Mouse (Mus musculus) MEL (cell line): ENCODE data around the gene Slc16a11. TPM values are rescaled to one million over a fixed set of nuclear protein-coding genes. Genes with fewer than 3 reads are reported as not detected.

ENCODE experiments used
- DNase-seq: peaks from one replicate; pipeline ENCODE4 v3.0.0; 2011; ENCODE audit warnings: low read depth, low spot score
- H3K27ac ChIP-seq: 2 replicates; pipeline ENCODE4 v1.5.1; 2012; ENCODE audit warnings: low read depth, mild to moderate bottlenecking, control low read depth, low read length, moderate library complexity; ENCODE audit not compliant: control insufficient read depth
- H3K27me3 ChIP-seq, 2 experiments: fragments of 150-350 bp in 1 of 2; sonication (generic) in 1 of 2; 2 replicates each; pipeline ENCODE4 v1.6.1; 2012; ENCODE audit warnings: low read length in 2 of 2, mild to moderate bottlenecking in 2 of 2, improper control_type of control experiment in 1 of 2, moderate library complexity in 1 of 2; ENCODE audit not compliant: insufficient read depth in 2 of 2, control insufficient read depth in 1 of 2
- H3K36me3 ChIP-seq, 2 experiments: 2 replicates each; pipeline ENCODE4 v1.6.1; 2012 to 2014; ENCODE audit warnings: low read length in 2 of 2, improper control_type of control experiment in 1 of 2, inconsistent platforms in 1 of 2, mild to moderate bottlenecking in 1 of 2; ENCODE audit not compliant: insufficient read depth in 2 of 2, control insufficient read depth in 1 of 2
- H3K4me1 ChIP-seq, 2 experiments: fragments of 150-350 bp in 1 of 2; sonication (generic) in 1 of 2; 2 replicates each; pipeline ENCODE4 v1.6.1; 2012; ENCODE audit warnings: low read length in 2 of 2, improper control_type of control experiment in 1 of 2, mild to moderate bottlenecking in 1 of 2; ENCODE audit not compliant: insufficient read depth in 2 of 2, control insufficient read depth in 1 of 2
- H3K4me3 ChIP-seq, 2 experiments: fragments of 150-350 bp in 1 of 2; sonication (generic) in 1 of 2; 2 replicates each; pipeline ENCODE4 v1.5.1; 2012; ENCODE audit warnings: low read depth in 2 of 2, low read length in 2 of 2, mild to moderate bottlenecking in 2 of 2, moderate library complexity in 2 of 2, control low read depth in 1 of 2, improper control_type of control experiment in 1 of 2; ENCODE audit not compliant: control insufficient read depth in 1 of 2, insufficient read depth in 1 of 2
- H3K79me2 ChIP-seq: 2 replicates; pipeline ENCODE4 v1.6.1; 2012; ENCODE audit warnings: mild to moderate bottlenecking, low read length, moderate library complexity; ENCODE audit not compliant: control insufficient read depth, poor library complexity, insufficient read depth
- H3K9ac ChIP-seq: 2 replicates; pipeline ENCODE4 v1.6.1; 2012; ENCODE audit warnings: low read depth, mild to moderate bottlenecking, control low read depth, low read length, moderate library complexity; ENCODE audit not compliant: control insufficient read depth, poor library complexity, severe bottlenecking
- H3K9me3 ChIP-seq: fragments of 150-350 bp; sonication (generic); replicated peaks from 2 replicates; pipeline ENCODE4 v1.6.1; 2012; ENCODE audit warnings: mild to moderate bottlenecking, low read length, improper control_type of control experiment, moderate library complexity; ENCODE audit not compliant: insufficient read depth
- BHLHE40 ChIP-seq: IDR thresholded peaks from 2 replicates; pipeline ENCODE4 v1.6.1; 2012; ENCODE audit warnings: low read depth, mild to moderate bottlenecking, inconsistent platforms, low read length, improper control_type of control experiment, borderline replicate concordance
- CHD2 ChIP-seq: IDR thresholded peaks from 2 replicates; pipeline ENCODE4 v1.6.1; 2011; ENCODE audit warnings: low read length, improper control_type of control experiment
- CTCF ChIP-seq, 3 experiments: IDR thresholded peaks in 2 of 3; conservative IDR thresholded peaks in 1 of 3; 2 replicates each; pipeline ENCODE4 v1.5.1; 2011 to 2012; ENCODE audit warnings: low read length in 3 of 3, low read depth in 2 of 3, mild to moderate bottlenecking in 2 of 3, improper control_type of control experiment in 1 of 3, inconsistent platforms in 1 of 3, mixed read lengths in 1 of 3, moderate library complexity in 1 of 3; ENCODE audit not compliant: control insufficient read depth in 1 of 3, insufficient read depth in 1 of 3, poor library complexity in 1 of 3, severe bottlenecking in 1 of 3
- E2F4 ChIP-seq: IDR thresholded peaks from 2 replicates; pipeline ENCODE4 v1.6.1; 2011; ENCODE audit warnings: low read depth, low read length, improper control_type of control experiment, borderline replicate concordance
- ELF1 ChIP-seq: IDR thresholded peaks from 2 replicates; pipeline ENCODE4 v1.6.1; 2014; ENCODE audit warnings: low read depth, mild to moderate bottlenecking, inconsistent platforms, low read length, improper control_type of control experiment, moderate library complexity
- EP300 ChIP-seq, 2 experiments: IDR thresholded peaks; 2 replicates each; pipeline ENCODE4 v1.6.1; 2011; ENCODE audit warnings: improper control_type of control experiment in 2 of 2, low read length in 2 of 2, low read depth in 1 of 2, mild to moderate bottlenecking in 1 of 2
- ETS1 ChIP-seq: IDR thresholded peaks from 2 replicates; pipeline ENCODE4 v1.6.1; 2012; ENCODE audit warnings: low read depth, mild to moderate bottlenecking, inconsistent platforms, low read length, improper control_type of control experiment, moderate library complexity
- GABPA ChIP-seq: IDR thresholded peaks from 2 replicates; pipeline ENCODE4 v1.6.1; 2012; ENCODE audit warnings: low read depth, mild to moderate bottlenecking, inconsistent platforms, low read length, improper control_type of control experiment, moderate library complexity
- GATA1 ChIP-seq: IDR thresholded peaks from 2 replicates; pipeline ENCODE4 v1.6.1; 2011; ENCODE audit warnings: low read depth, low read length, improper control_type of control experiment
- HCFC1 ChIP-seq: IDR thresholded peaks from 2 replicates; pipeline ENCODE4 v1.6.1; 2012; ENCODE audit warnings: low read depth, mild to moderate bottlenecking, inconsistent platforms, low read length, improper control_type of control experiment, moderate library complexity
- JUND ChIP-seq: IDR thresholded peaks from 2 replicates; pipeline ENCODE4 v1.6.1; 2011; ENCODE audit warnings: low read depth, mild to moderate bottlenecking, improper control_type of control experiment, low read length
- KAT2A ChIP-seq: conservative IDR thresholded peaks from 2 replicates; pipeline ENCODE4 v1.6.1; 2012; ENCODE audit warnings: low read depth, low read length, improper control_type of control experiment, inconsistent platforms
- MAFK ChIP-seq: IDR thresholded peaks from 2 replicates; pipeline ENCODE4 v1.6.1; 2011; ENCODE audit warnings: low read depth, mild to moderate bottlenecking, low read length, improper control_type of control experiment, borderline replicate concordance
- MAX ChIP-seq: IDR thresholded peaks from 2 replicates; pipeline ENCODE4 v1.6.1; 2011; ENCODE audit warnings: low read length, improper control_type of control experiment
- MAZ ChIP-seq: IDR thresholded peaks from 2 replicates; pipeline ENCODE4 v1.6.1; 2012; ENCODE audit warnings: low read depth, mild to moderate bottlenecking, inconsistent platforms, low read length, improper control_type of control experiment
- MEF2A ChIP-seq: IDR thresholded peaks from 2 replicates; pipeline ENCODE4 v1.6.1; 2014; ENCODE audit warnings: low read depth, mild to moderate bottlenecking, inconsistent platforms, low read length, improper control_type of control experiment; ENCODE audit not compliant: poor library complexity, insufficient replicate concordance, severe bottlenecking; ENCODE audit errors: extremely low read depth
- MXI1 ChIP-seq: IDR thresholded peaks from 2 replicates; pipeline ENCODE4 v1.6.1; 2011; ENCODE audit warnings: mild to moderate bottlenecking, low read depth, low read length, improper control_type of control experiment
- MYB ChIP-seq: IDR thresholded peaks from 2 replicates; pipeline ENCODE4 v1.6.1; 2011; ENCODE audit warnings: mild to moderate bottlenecking, low read depth, low read length, improper control_type of control experiment
- MYC ChIP-seq: IDR thresholded peaks from 2 replicates; pipeline ENCODE4 v1.6.1; 2011; ENCODE audit warnings: low read depth, mild to moderate bottlenecking, low read length, improper control_type of control experiment, moderate library complexity
- NELFE ChIP-seq: IDR thresholded peaks from 2 replicates; pipeline ENCODE4 v1.6.1; 2011; ENCODE audit warnings: low read depth, low read length, improper control_type of control experiment
- NRF1 ChIP-seq: IDR thresholded peaks from 2 replicates; pipeline ENCODE4 v1.6.1; 2014; ENCODE audit warnings: low read depth, mild to moderate bottlenecking, inconsistent platforms, low read length, improper control_type of control experiment, moderate library complexity; ENCODE audit not compliant: poor library complexity, insufficient read depth, severe bottlenecking
- POLR2A ChIP-seq, 2 experiments: IDR thresholded peaks; 2 replicates each; pipeline ENCODE4 v1.6.1; 2011 to 2012; ENCODE audit warnings: low read length in 2 of 2, mild to moderate bottlenecking in 2 of 2, control low read depth in 1 of 2, improper control_type of control experiment in 1 of 2, low read depth in 1 of 2, moderate library complexity in 1 of 2; ENCODE audit not compliant: control insufficient read depth in 1 of 2, insufficient read depth in 1 of 2, poor library complexity in 1 of 2
- POLR2AphosphoS2 ChIP-seq: IDR thresholded peaks from 2 replicates; pipeline ENCODE4 v1.6.1; 2011; ENCODE audit warnings: low read length, improper control_type of control experiment
- POLR2AphosphoS5 ChIP-seq: IDR thresholded peaks from 2 replicates; pipeline ENCODE4 v1.6.1; 2012; ENCODE audit warnings: low read depth, borderline replicate concordance, mild to moderate bottlenecking, inconsistent platforms, low read length, moderate library complexity, mixed read lengths
- RAD21 ChIP-seq: IDR thresholded peaks from 2 replicates; pipeline ENCODE4 v1.6.1; 2011; ENCODE audit warnings: mild to moderate bottlenecking, low read depth, low read length, improper control_type of control experiment
- SIN3A ChIP-seq: IDR thresholded peaks from 2 replicates; pipeline ENCODE4 v1.6.1; 2012; ENCODE audit warnings: low read length, improper control_type of control experiment, inconsistent platforms
- SMC3 ChIP-seq: IDR thresholded peaks from 2 replicates; pipeline ENCODE4 v1.6.1; 2011; ENCODE audit warnings: low read depth, low read length, improper control_type of control experiment
- TAL1 ChIP-seq: IDR thresholded peaks from 2 replicates; pipeline ENCODE4 v1.6.1; 2012; ENCODE audit warnings: mild to moderate bottlenecking, inconsistent platforms, low read length, moderate library complexity, mixed read lengths
- TBP ChIP-seq: IDR thresholded peaks from 2 replicates; pipeline ENCODE4 v1.8.0; 2011; ENCODE audit warnings: low read depth, low read length, improper control_type of control experiment
- TCF12 ChIP-seq: IDR thresholded peaks from 2 replicates; pipeline ENCODE4 v1.6.1; 2014; ENCODE audit warnings: low read depth, mild to moderate bottlenecking, inconsistent platforms, low read length, improper control_type of control experiment, moderate library complexity
- USF1 ChIP-seq: IDR thresholded peaks from 2 replicates; pipeline ENCODE4 v1.6.1; 2014; ENCODE audit warnings: low read depth, mild to moderate bottlenecking, inconsistent platforms, low read length, improper control_type of control experiment, moderate library complexity
- USF2 ChIP-seq, 2 experiments: IDR thresholded peaks; 2 replicates each; pipeline ENCODE4 v1.6.1; 2011 to 2012; ENCODE audit warnings: improper control_type of control experiment in 2 of 2, low read length in 2 of 2, borderline replicate concordance in 1 of 2, inconsistent platforms in 1 of 2, low read depth in 1 of 2, mild to moderate bottlenecking in 1 of 2; ENCODE audit not compliant: insufficient read depth in 1 of 2
- ZC3H11A ChIP-seq: IDR thresholded peaks from 2 replicates; pipeline ENCODE4 v1.6.1; 2012; ENCODE audit warnings: low read depth, mild to moderate bottlenecking, inconsistent platforms, low read length, improper control_type of control experiment
- ZMIZ1 ChIP-seq: IDR thresholded peaks from 2 replicates; pipeline ENCODE4 v1.6.1; 2012; ENCODE audit warnings: low read depth, mild to moderate bottlenecking, inconsistent platforms, low read length, improper control_type of control experiment, moderate library complexity
- ZNF384 ChIP-seq: IDR thresholded peaks from 2 replicates; pipeline ENCODE4 v1.6.1; 2012; ENCODE audit warnings: low read depth, mild to moderate bottlenecking, inconsistent platforms, low read length, improper control_type of control experiment
- polyA plus RNA-seq, 2 experiments: library from polyadenylated mRNA; stranded (reverse) in 1 of 2; unstranded in 1 of 2; fragments of >175 nt in 1 of 2; fragments of >200 nt in 1 of 2; gene quantifications; 2 replicates each; pipeline versions ENCODE4 v1.2.1 to v1.2.4; 2012; ENCODE audit warnings: low replicate concordance in 2 of 2, low read depth in 1 of 2; ENCODE audit not compliant: insufficient read length in 2 of 2, insufficient read depth in 1 of 2, missing spikeins in 1 of 2
- total RNA-seq: library from RNA; depleted of rRNA; stranded (reverse); fragments of 300-350 nt; gene quantifications from 2 replicates; pipeline ENCODE4 v1.2.3, GENCODE M21; 2012

The Slc16a11 gene
- total and polyA plus RNA-seq, 3 experiments = 0.31 to 1.2 TPM; not detected in 1

DNA sequence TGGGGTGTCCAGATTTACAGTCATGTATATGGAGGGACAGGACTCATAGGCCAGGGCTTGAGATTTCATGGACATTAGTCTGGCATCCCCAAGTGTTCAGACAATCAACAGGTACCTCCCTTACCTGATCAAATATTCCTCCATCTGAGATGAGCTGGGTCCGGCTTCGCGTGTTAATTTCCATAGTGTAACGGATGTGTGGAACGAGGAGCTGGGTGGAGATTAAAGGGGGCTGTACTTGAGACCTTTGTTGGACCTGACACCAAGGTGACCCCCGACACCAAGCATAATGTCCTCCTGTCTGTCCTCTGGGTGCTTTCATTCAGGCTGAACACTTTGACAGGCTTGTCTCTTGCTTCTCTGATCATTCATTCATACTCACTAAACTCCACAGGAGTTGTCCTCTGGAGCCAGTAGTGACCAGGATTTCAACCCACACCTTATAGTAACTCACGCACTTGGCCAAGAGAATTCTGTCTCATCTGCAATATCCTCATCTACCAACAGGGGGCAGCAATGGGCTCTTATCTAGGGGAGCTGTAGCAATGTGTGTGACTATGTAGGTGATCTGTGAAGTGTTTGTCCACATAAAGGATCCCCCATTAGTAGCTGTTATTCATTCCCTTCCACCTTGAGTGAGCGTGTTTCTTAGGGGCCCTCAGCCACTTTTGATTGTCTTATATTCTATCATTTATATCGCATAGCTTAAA lies 34.7 kb downstream of the Slc16a11 start:
- no peaks in the 10 kb centered on the region for H3K9me3 ChIP-seq
- H3K36me3 ChIP-seq = no peaks in the 10 kb centered on the region
- peak; percentile 83 for DNase-seq
- TF ChIP-seq NRF1 (no peak), KAT2A (no peak), TAL1 (no peak), E2F4 (no peak), GATA1 (peak; percentile 46; the same call in 1 of the 2 replicates), MXI1 (no peak), MAFK (no peak), CTCF (IDR thresholded peaks at IDR 0.05 in 2 of 3, conservative IDR thresholded peaks at IDR 0.05 in 1 of 3; ENCODE audit: control insufficient read depth in 1 of 3, insufficient read depth in 1 of 3, low read depth in 2 of 3, low read length in 3 of 3, poor library complexity in 1 of 3, severe bottlenecking in 1 of 3) (peak; percentile 29 to 86 (median 69); a peak in 5 of 6 replicates), JUND (no peak), NELFE (no peak), POLR2A (IDR thresholded peaks at IDR 0.05; ENCODE audit: control insufficient read depth in 1 of 2, insufficient read depth in 1 of 2, low read depth in 1 of 2, low read length in 2 of 2, poor library complexity in 1 of 2) (no peak), SMC3 (peak; percentile 41), MAZ (no peak), MYB (no peak), HCFC1 (no peak), ZMIZ1 (no peak), ELF1 (no peak), POLR2AphosphoS5 (no peak), ZC3H11A (no peak), MAX (no peak), USF1 (no peak), MEF2A (no peak), SIN3A (no peak), ZNF384 (no peak), RAD21 (peak; percentile 32), USF2 (IDR thresholded peaks at IDR 0.05; ENCODE audit: borderline replicate concordance in 1 of 2, insufficient read depth in 1 of 2, low read depth in 1 of 2, low read length in 2 of 2) (no peak), TBP (no peak), POLR2AphosphoS2 (no peak), GABPA (no peak), ETS1 (no peak), CHD2 (no peak), MYC (no peak), EP300 (IDR thresholded peaks at IDR 0.05; ENCODE audit: low read depth in 1 of 2, low read length in 2 of 2) (no peak), TCF12 (no peak), BHLHE40 (no peak)
- no peaks in the 10 kb centered on the region for H3K4me1 ChIP-seq
- no peak overlapping the region for H3K9ac ChIP-seq
- peaks cover 2% of the 10 kb centered on the region in 2 experiments for H3K27me3 ChIP-seq
- H3K79me2 ChIP-seq = no peaks in the 10 kb centered on the region
- no peak overlapping the region for H3K27ac ChIP-seq
- H3K4me3 ChIP-seq = no peak overlapping the region
